Mouse (Mus musculus): ENCODE results near the gene Tmem108.

- TF ChIP-seq CTCF (IDR thresholded peaks at IDR 0.05) (no peak), EP300 (IDR thresholded peaks at IDR 0.05; ENCODE audit: insufficient read depth, low read depth, low read length) (no peak), POLR2A (IDR thresholded peaks at IDR 0.05; ENCODE audit: insufficient read depth, low read depth, low read length) (no peak)
Observed at GRCm38 (mm10) chr9:103637451-103637850, 124.2 kb downstream of the Tmem108 start.
